Mouse (Mus musculus): ENCODE measurements at regions not wholly inside any gene's neighbourhood (a gene's known extent, or its start where the extent isn't known, plus 50 kb on each side); places are given as distances from the start of the nearest gene placed in this dataset.

GRCm38 (mm10) chr1:77275297-77275696, 239.6 kb downstream of the Epha4 start:
- H3K9ac ChIP-seq = no peak overlapping the region
- no peaks in the 10 kb centered on the region; the same call in 1 of the 2 replicates for H3K27me3 ChIP-seq (ENCODE audit: control insufficient read depth, insufficient read depth, low read length)
- no peak overlapping the region for H3K4me2 ChIP-seq (replicated peaks)
- ATAC-seq (ENCODE audit: low FRiP score) = no peak
- no peak overlapping the region for H3K27ac ChIP-seq
- WGBS = 37% methylated on average over 9 of the region's 9 CpGs
- H3K36me3 ChIP-seq (replicated peaks; ENCODE audit: control insufficient read depth, insufficient read depth) = no peaks in the 10 kb centered on the region
- DNase-seq (ENCODE audit: low spot score) = no peak
- H3K4me3 ChIP-seq (replicated peaks; ENCODE audit: low read length) = no peak overlapping the region
- H3K4me1 ChIP-seq (replicated peaks; ENCODE audit: control insufficient read depth, insufficient read depth, low read length) = no peaks in the 10 kb centered on the region
- H3K9me3 ChIP-seq (ENCODE audit: control insufficient read depth, low read length) = no peaks in the 10 kb centered on the region

GRCm38 (mm10) chr1:77279566-77279965, 235.3 kb downstream of the Epha4 start:
- Histone ChIP-seq H3K9ac (no peak overlapping the region), H3K27me3 (ENCODE audit: control insufficient read depth, insufficient read depth, low read length) (no peaks in the 10 kb centered on the region), H3K4me1 (replicated peaks; ENCODE audit: control insufficient read depth, insufficient read depth, low read length) (no peaks in the 10 kb centered on the region), H3K9me3 (ENCODE audit: control insufficient read depth, low read length) (no peaks in the 10 kb centered on the region), H3K36me3 (replicated peaks; ENCODE audit: control insufficient read depth, insufficient read depth) (no peaks in the 10 kb centered on the region), H3K27ac (no peak overlapping the region), H3K4me3 (replicated peaks; ENCODE audit: low read length) (no peak overlapping the region), H3K4me2 (replicated peaks) (no peak overlapping the region)
- ATAC-seq (ENCODE audit: low FRiP score) (no peak), DNase-seq (ENCODE audit: low spot score) (no peak)
- 71% methylated on average over 7 of the region's 7 CpGs for WGBS

DNA sequence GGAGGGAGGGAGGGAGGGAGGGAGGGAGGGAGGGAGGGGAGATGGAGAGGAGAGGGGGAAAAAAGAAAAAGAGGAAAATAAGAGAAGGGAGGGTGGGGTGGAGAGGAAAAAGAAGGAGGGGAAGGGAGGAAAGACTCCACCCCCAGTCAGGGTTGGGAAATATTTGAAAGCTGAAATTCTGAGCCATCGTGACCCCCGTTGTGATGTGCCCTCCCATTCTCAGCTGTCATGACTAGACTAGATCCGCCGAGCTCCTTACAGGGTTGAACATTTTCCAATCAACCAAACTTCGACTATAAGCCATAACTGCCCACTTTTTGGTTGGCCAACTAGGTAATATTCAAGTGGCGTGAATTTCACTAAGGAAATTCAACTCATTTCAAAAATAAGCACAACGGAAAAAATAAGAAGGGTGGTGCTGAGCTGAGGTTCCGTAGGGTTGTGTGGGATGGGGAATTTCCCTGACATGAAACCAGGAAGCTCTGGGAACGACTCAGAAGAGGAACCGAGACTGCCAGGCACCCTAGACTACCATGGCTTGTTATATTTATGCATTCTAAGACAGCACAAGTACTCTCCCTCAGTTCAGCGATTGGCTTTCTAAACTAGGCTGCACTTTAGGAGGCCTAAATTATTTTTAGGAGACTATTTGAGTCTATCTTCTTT, 234.4 kb downstream of the Epha4 start:
- Histone ChIP-seq H3K4me2 (replicated peaks) (no peak overlapping the region), H3K4me1 (replicated peaks; ENCODE audit: control insufficient read depth, insufficient read depth, low read length) (no peaks in the 10 kb centered on the region), H3K9me3 (ENCODE audit: control insufficient read depth, low read length) (peaks cover 6% of the 10 kb centered on the region; the same call in 1 of the 2 replicates), H3K27me3 (ENCODE audit: control insufficient read depth, insufficient read depth, low read length) (no peaks in the 10 kb centered on the region), H3K36me3 (replicated peaks; ENCODE audit: control insufficient read depth, insufficient read depth) (no peaks in the 10 kb centered on the region), H3K9ac (no peak overlapping the region), H3K4me3 (replicated peaks; ENCODE audit: low read length) (no peak overlapping the region), H3K27ac (no peak overlapping the region)
- WGBS = 94% methylated on average over 11 of the region's 11 CpGs
- ATAC-seq (ENCODE audit: low FRiP score) (no peak), DNase-seq (ENCODE audit: low spot score) (no peak)

DNA sequence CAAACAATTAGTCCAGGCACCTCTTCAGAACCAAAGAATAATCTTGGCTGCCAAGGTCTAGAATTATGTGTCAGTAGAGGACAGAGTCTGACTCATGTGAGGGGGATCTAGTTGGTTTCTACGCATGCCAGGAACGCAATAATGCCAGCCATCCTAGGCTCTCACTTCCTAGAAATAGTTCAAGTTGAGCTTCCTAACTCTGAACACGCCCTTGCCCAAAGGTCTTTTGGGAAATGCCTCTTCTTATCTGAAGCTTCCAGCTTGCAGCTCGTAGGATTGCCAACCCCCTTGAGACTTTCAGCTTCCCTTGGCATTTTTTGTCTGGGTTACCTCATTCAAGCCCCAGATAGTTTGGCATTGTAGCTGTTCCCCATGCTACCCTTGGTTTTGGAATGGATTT, 233.1 kb downstream of the Epha4 start:
- no peak for DNase-seq (ENCODE audit: low spot score)
- H3K9me3 ChIP-seq (ENCODE audit: control insufficient read depth, low read length) = peaks cover 6% of the 10 kb centered on the region; the same call in 1 of the 2 replicates
- H3K4me3 ChIP-seq (replicated peaks; ENCODE audit: low read length) = no peak overlapping the region
- no peaks in the 10 kb centered on the region for H3K27me3 ChIP-seq (ENCODE audit: control insufficient read depth, insufficient read depth, low read length)
- H3K27ac ChIP-seq = no peak overlapping the region
- no peaks in the 10 kb centered on the region for H3K4me1 ChIP-seq (replicated peaks; ENCODE audit: control insufficient read depth, insufficient read depth, low read length)
- H3K36me3 ChIP-seq (replicated peaks; ENCODE audit: control insufficient read depth, insufficient read depth) = no peaks in the 10 kb centered on the region
- H3K9ac ChIP-seq = no peak overlapping the region
- ATAC-seq (ENCODE audit: low FRiP score) = no peak
- 85% methylated on average over 4 of the region's 4 CpGs for whole genome bisulfite sequencing
- H3K4me2 ChIP-seq (replicated peaks) = no peak overlapping the region

DNA sequence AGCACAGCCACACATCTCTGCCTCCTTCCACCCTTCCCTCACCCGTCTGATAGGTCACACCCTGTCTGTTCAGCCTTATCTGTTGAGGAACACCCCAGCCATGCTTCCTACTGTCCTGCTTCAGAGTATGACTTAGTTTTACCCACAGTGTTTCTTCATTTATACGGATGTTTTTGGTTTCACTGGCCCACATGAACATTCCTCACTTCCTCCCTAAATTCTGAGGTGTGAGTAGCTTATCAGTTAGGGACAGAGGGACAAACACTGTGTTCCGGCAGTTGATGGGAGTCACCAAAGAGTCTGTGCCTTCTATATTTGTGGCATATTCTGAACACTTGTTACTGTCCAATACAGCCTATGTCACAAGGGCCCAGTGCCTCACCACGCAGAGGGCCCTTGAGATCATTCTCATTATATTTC, 216.2 kb downstream of the Epha4 start:
- Histone ChIP-seq H3K4me3 (replicated peaks; ENCODE audit: low read length) (no peak overlapping the region), H3K9me3 (ENCODE audit: control insufficient read depth, low read length) (no peaks in the 10 kb centered on the region), H3K9ac (no peak overlapping the region), H3K36me3 (replicated peaks; ENCODE audit: control insufficient read depth, insufficient read depth) (no peaks in the 10 kb centered on the region), H3K27ac (no peak overlapping the region), H3K4me2 (replicated peaks) (no peak overlapping the region), H3K27me3 (ENCODE audit: control insufficient read depth, insufficient read depth, low read length) (no peaks in the 10 kb centered on the region), H3K4me1 (replicated peaks; ENCODE audit: control insufficient read depth, insufficient read depth, low read length) (no peaks in the 10 kb centered on the region)
- DNase-seq (ENCODE audit: low spot score) = no peak
- no peak for ATAC-seq (ENCODE audit: low FRiP score)
- 83% methylated on average over 4 of the region's 4 CpGs for WGBS

GRCm38 (mm10) chr1:77300806-77301205, 214.1 kb downstream of the Epha4 start:
- Histone ChIP-seq H3K4me1 (replicated peaks; ENCODE audit: control insufficient read depth, insufficient read depth, low read length) (no peaks in the 10 kb centered on the region), H3K9me3 (ENCODE audit: control insufficient read depth, low read length) (no peaks in the 10 kb centered on the region), H3K36me3 (replicated peaks; ENCODE audit: control insufficient read depth, insufficient read depth) (no peaks in the 10 kb centered on the region), H3K9ac (no peak overlapping the region), H3K27me3 (ENCODE audit: control insufficient read depth, insufficient read depth, low read length) (no peaks in the 10 kb centered on the region), H3K27ac (no peak overlapping the region), H3K4me3 (replicated peaks; ENCODE audit: low read length) (no peak overlapping the region), H3K4me2 (replicated peaks) (no peak overlapping the region)
- 75% methylated on average over 2 of the region's 2 CpGs for WGBS
- DNase-seq (ENCODE audit: low spot score) (no peak), ATAC-seq (ENCODE audit: low FRiP score) (no peak)

- Histone ChIP-seq H3K9me3 (ENCODE audit: control insufficient read depth, low read length) (no peaks in the 10 kb centered on the region), H3K4me2 (replicated peaks) (no peak overlapping the region), H3K4me1 (replicated peaks; ENCODE audit: control insufficient read depth, insufficient read depth, low read length) (no peaks in the 10 kb centered on the region), H3K36me3 (replicated peaks; ENCODE audit: control insufficient read depth, insufficient read depth) (no peaks in the 10 kb centered on the region), H3K27me3 (ENCODE audit: control insufficient read depth, insufficient read depth, low read length) (no peaks in the 10 kb centered on the region), H3K9ac (no peak overlapping the region), H3K4me3 (replicated peaks; ENCODE audit: low read length) (no peak overlapping the region), H3K27ac (no peak overlapping the region)
- no peak for DNase-seq (ENCODE audit: low spot score)
- no peak for ATAC-seq (ENCODE audit: low FRiP score)
- 76% methylated on average over 2 of the region's 2 CpGs for WGBS
These were observed 210.1 kb downstream of the Epha4 start for GRCm38 (mm10) chr1:77304770-77305169.

- no peaks in the 10 kb centered on the region for H3K27me3 ChIP-seq (ENCODE audit: control insufficient read depth, insufficient read depth, low read length)
- 84% methylated on average over 4 of the region's 4 CpGs for WGBS
- no peak overlapping the region for H3K27ac ChIP-seq
- DNase-seq (ENCODE audit: low spot score) (no peak), ATAC-seq (ENCODE audit: low FRiP score) (no peak)
- H3K4me2 ChIP-seq (replicated peaks) = no peak overlapping the region
- H3K4me1 ChIP-seq (replicated peaks; ENCODE audit: control insufficient read depth, insufficient read depth, low read length) = no peaks in the 10 kb centered on the region
- no peak overlapping the region for H3K9ac ChIP-seq
- no peaks in the 10 kb centered on the region for H3K9me3 ChIP-seq (ENCODE audit: control insufficient read depth, low read length)
- H3K4me3 ChIP-seq (replicated peaks; ENCODE audit: low read length) = no peak overlapping the region
- H3K36me3 ChIP-seq (replicated peaks; ENCODE audit: control insufficient read depth, insufficient read depth) = no peaks in the 10 kb centered on the region
These were observed 207.1 kb downstream of the Epha4 start for GRCm38 (mm10) chr1:77307745-77308144.

DNA sequence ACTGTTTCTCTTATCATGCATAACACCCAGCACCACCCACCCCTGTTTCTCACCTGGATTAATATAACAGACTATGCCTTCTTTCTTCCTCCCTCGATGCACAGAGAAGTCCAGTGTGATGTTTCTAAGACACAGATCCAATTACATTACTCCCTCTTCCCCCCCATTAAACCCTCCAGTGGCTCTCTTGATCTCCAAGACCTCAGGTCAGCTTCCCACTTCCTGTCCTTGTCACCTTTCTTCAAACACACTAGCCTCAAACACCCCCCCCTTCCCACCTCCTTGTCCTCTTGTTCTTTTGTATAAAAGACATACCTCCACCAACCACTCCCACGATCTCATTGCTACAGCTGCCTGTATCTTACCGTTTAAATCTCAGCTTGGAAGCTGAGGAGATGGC, 201.8 kb downstream of the Epha4 start:
- no peaks in the 10 kb centered on the region for H3K9me3 ChIP-seq (ENCODE audit: control insufficient read depth, low read length)

GRCm38 (mm10) chr1:77315347-77315746, 199.5 kb downstream of the Epha4 start:
- WGBS = 74% methylated on average over 3 of the region's 3 CpGs
- no peaks in the 10 kb centered on the region for H3K27me3 ChIP-seq (ENCODE audit: control insufficient read depth, insufficient read depth, low read length)
- no peak overlapping the region for H3K27ac ChIP-seq
- no peak overlapping the region for H3K4me3 ChIP-seq (replicated peaks; ENCODE audit: low read length)
- no peak for ATAC-seq (ENCODE audit: low FRiP score)
- H3K4me2 ChIP-seq (replicated peaks) = no peak overlapping the region
- H3K9me3 ChIP-seq (ENCODE audit: control insufficient read depth, low read length) = no peaks in the 10 kb centered on the region
- no peaks in the 10 kb centered on the region for H3K36me3 ChIP-seq (replicated peaks; ENCODE audit: control insufficient read depth, insufficient read depth)
- DNase-seq (ENCODE audit: low spot score) = no peak
- no peak overlapping the region for H3K9ac ChIP-seq
- H3K4me1 ChIP-seq (replicated peaks; ENCODE audit: control insufficient read depth, insufficient read depth, low read length) = no peaks in the 10 kb centered on the region

More for the DNA sequence above, 201.8 kb downstream of the Epha4 start:
- no peak for DNase-seq (ENCODE audit: low spot score)
- Histone ChIP-seq H3K27me3 (ENCODE audit: control insufficient read depth, insufficient read depth, low read length) (no peaks in the 10 kb centered on the region), H3K4me2 (replicated peaks) (no peak overlapping the region), H3K36me3 (replicated peaks; ENCODE audit: control insufficient read depth, insufficient read depth) (no peaks in the 10 kb centered on the region), H3K27ac (no peak overlapping the region), H3K9ac (no peak overlapping the region), H3K4me1 (replicated peaks; ENCODE audit: control insufficient read depth, insufficient read depth, low read length) (no peaks in the 10 kb centered on the region), H3K4me3 (replicated peaks; ENCODE audit: low read length) (no peak overlapping the region)
- ATAC-seq (ENCODE audit: low FRiP score) = no peak
- 59% methylated on average over 3 of the region's 3 CpGs for whole genome bisulfite sequencing
